In the genomic region with DNA sequence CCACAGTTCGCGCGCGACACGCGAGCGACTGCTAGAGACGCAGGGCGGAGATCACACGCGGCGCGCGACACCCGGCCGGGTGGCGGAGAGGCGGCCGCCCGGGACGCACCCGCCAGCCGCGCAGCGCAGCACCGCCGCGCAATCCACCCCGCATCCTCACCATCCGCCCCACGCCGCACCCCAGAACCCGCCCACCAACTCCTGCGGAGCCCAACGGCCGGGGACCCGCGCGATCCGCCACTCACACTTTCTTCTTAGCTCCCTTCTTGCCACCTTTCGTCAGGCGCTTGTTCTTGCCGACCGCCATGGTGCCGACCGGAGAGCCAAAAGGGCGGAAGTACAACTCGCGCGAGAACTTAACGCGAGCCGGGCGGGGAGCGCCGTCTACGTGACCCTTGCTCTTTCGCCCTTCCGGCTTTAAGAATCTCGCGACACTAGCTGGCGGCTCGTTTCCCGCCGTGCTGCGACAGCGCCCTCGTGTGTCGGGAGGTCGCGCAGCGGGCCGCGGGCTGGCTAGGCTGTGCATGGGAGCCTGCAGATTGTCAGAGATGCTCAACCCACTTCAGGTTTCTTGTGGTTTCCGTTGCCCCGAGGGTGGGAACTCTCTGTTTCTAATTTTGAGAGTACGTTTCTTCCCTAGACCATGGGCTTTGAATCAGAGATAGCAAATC, we compare ENCODE assay signal across 8 mouse cellular contexts. TPM values are rescaled to one million over a fixed set of nuclear protein-coding genes. Genes with fewer than 3 reads are reported as not detected.
DNase-seq lines count a peak whose midpoint lies in the region; ATAC-seq and TF ChIP-seq lines count a peak whose summit lies in the region.

Gene Rps3a1 (minus strand): TSS at position 440 of the 671 bp plus-strand sequence.

- 0 out of 2 replicates have a peak, but pooled peaks cover 4% of the 10 kb centered on the region for H3K9me3 ChIP-seq in megakaryocyte, embryonic 14.5 days

- peak; percentile 96 for DNase-seq in gastrocnemius, adult 8-10 months (ENCODE audit: low spot score in 2 of 2)
- DNase-seq in hindlimb bud, embryonic 11.5 days (ENCODE audit: extremely low spot score, low read depth, low spot score): peak; percentile 86
- peak; percentile 97 to 100 for DNase-seq in left cerebral cortex, adult 8-10 months (ENCODE audit: low spot score in 2 of 2)
- DNase-seq in right cerebral cortex, postnatal 10 days (ENCODE audit: low spot score in 2 of 2): peak; percentile 99
- DNase-seq in urinary bladder, postnatal 25 days (ENCODE audit: low spot score): peak; percentile 100

- peak within 1 kb of the TSS; percentile 66 for H3K4me3 ChIP-seq in cortical plate, adult 2 months (ENCODE audit: insufficient read depth, low read length)
- peak within 1 kb of the TSS; percentile 99 for H3K4me3 ChIP-seq in megakaryocyte, embryonic 14.5 days (replicated peaks)

- no peak within 1 kb of the TSS for H3K27ac ChIP-seq in cortical plate, adult 2 months (ENCODE audit: insufficient read depth, low read length)

- peak; percentile 80 for TF ChIP-seq CTCF in cortical plate, adult 2 months (IDR thresholded peaks at IDR 0.05; ENCODE audit: extremely low read depth, insufficient read depth, low read length)

- peaks cover 2% of the 10 kb centered on the region for H3K27me3 ChIP-seq in megakaryocyte, embryonic 14.5 days (replicated peaks)

- peaks cover 3% of the 10 kb centered on the region; the same call in 1 of the 2 replicates for H3K4me1 ChIP-seq in cortical plate, adult 2 months (ENCODE audit: control insufficient read depth, insufficient read depth, low read length)
- peaks cover 33% of the 10 kb centered on the region for H3K4me1 ChIP-seq in megakaryocyte, embryonic 14.5 days

- peaks cover 39% of the 10 kb centered on the region for H3K36me3 ChIP-seq in megakaryocyte, embryonic 14.5 days (replicated peaks; ENCODE audit: low read length)

- ATAC-seq in activated CD4-positive, CD25-positive, alpha-beta regulatory T cell, adult 4 months: peak; percentile 94

- peak; percentile 90 for TF ChIP-seq POLR2A in cortical plate, adult 2 months (IDR thresholded peaks at IDR 0.05; ENCODE audit: extremely low read depth, insufficient read depth, low read length)

RNA-seq across cellular contexts. Expression of gene Rps3a1, which starts in this region (rescaled TPM):
- 1,000 to 10,000 TPM; 2,716 to 4,539 TPM for polyA plus RNA-seq in activated CD4-positive, CD25-positive, alpha-beta regulatory T cell, adult 4 months (2017; shearing (Covaris generic))
- polyA plus RNA-seq in cortical plate, adult 2 months (2012; rRNA removed): 661 and 697 TPM in 2 replicates
- 100 to 1,000 TPM; 415 to 510 (median 453) TPM for total RNA-seq in gastrocnemius, adult 8-10 months (2022)
- total RNA-seq in left cerebral cortex, adult 8-10 months (2022): 100 to 1,000 TPM; 417 to 460 (median 449) TPM
- 14.5 and 291 TPM in 2 replicates for polyA plus RNA-seq in megakaryocyte, embryonic 14.5 days (2012; ENCODE audit: insufficient read depth, low replicate concordance)
